Mouse (Mus musculus): ENCODE data around the gene Rbfox3. TPM values are rescaled to one million over a fixed set of nuclear protein-coding genes. Genes with fewer than 3 reads are reported as not detected.

Gene Rbfox3
- polyA plus RNA-seq, 1 experiment from 2014 or later, result 0.26 TPM

DNA sequence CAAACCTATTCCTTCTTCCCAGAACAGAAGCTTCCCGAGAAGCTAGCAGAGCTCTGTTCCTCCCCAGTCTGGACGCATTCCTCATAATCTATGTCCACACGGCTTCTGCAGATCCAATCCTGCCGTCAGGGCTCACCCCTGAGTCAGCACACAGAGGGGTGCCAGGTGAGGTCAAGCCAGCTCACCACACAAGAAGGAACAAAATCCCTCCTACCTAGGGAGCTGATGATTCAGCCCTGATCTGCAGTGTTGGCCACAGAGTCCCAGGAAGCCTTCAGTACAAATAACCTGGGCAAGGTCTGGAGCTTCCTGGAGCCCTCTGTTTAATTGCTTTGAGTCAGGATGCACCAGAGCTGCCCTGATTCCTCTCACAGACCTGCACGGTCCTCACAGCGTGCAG, 60.0 kb downstream of the Rbfox3 start:
- WGBS, result 61% methylated on average over 6 of the region's 6 CpGs
- Histone ChIP-seq H3K9me3 (replicated peaks) (no peaks in the 10 kb centered on the region), H3K9ac (no peak overlapping the region), H3K27me3 (replicated peaks) (0 out of 2 replicates have a peak, but pooled peaks cover 4% of the 10 kb centered on the region), H3K4me1 (replicated peaks) (no peaks in the 10 kb centered on the region), H3K36me3 (no peaks in the 10 kb centered on the region), H3K4me3 (no peak overlapping the region), H3K4me2 (no peak overlapping the region), H3K27ac (ENCODE audit: poor library complexity, severe bottlenecking) (no peak overlapping the region)
- ATAC-seq (ENCODE audit: insufficient number of reproducible peaks, low FRiP score), result no peak

DNA sequence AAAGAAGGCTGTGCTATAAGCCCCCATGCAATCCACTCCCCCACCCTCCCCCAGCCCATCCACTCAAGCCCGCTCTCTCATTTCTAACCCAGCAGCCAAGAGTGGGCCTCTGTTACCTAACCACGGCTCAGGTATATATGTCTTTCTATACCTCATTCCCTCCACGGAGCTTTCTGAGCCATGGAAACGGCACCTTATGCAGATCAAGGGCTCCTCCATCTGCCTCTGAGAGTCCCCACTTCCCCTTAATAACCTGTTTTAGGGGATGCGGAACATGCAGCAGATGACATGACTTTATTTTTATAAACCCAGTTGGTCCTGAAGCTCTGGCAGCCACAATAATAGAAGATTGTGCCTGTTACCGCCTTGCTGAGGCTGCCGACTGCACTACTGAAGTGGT, 63.4 kb downstream of the Rbfox3 start:
- WGBS, result 86% methylated on average over 7 of the region's 7 CpGs
- no peak overlapping the region for H3K4me3 ChIP-seq
- ATAC-seq (ENCODE audit: insufficient number of reproducible peaks, low FRiP score), result no peak
- H3K9ac ChIP-seq, result no peak overlapping the region
- H3K27me3 ChIP-seq (replicated peaks), result 0 out of 2 replicates have a peak, but pooled peaks cover 4% of the 10 kb centered on the region
- no peaks in the 10 kb centered on the region for H3K9me3 ChIP-seq (replicated peaks)
- H3K4me1 ChIP-seq (replicated peaks), result no peaks in the 10 kb centered on the region
- no peaks in the 10 kb centered on the region for H3K36me3 ChIP-seq
- no peak overlapping the region for H3K27ac ChIP-seq (ENCODE audit: poor library complexity, severe bottlenecking)
- H3K4me2 ChIP-seq, result no peak overlapping the region

DNA sequence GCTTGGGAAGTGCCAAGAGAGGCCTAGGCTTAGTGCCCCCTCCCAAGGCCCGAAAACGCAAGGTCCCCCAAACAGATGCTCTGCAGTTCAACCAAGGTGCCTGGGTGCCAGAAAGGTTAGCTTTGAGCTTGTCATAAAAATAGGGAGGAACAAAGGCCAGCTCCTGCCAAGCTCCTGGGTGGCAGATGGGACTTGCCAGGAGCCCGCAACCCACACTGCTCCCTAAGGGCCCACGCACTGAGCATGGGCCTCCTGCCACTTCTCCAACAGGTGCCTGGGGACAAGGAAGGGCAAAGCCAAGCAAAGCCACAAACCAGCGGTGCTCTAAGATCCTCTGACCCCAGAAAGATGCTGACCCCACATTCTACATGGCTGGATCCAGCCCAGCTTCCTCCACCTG, 70.4 kb downstream of the Rbfox3 start:
- Histone ChIP-seq H3K9ac (no peak overlapping the region), H3K4me2 (no peak overlapping the region), H3K27ac (ENCODE audit: poor library complexity, severe bottlenecking) (no peak overlapping the region), H3K4me1 (replicated peaks) (peaks cover 5% of the 10 kb centered on the region; the same call in 1 of the 2 replicates), H3K27me3 (replicated peaks) (0 out of 2 replicates have a peak, but pooled peaks cover 5% of the 10 kb centered on the region), H3K36me3 (no peaks in the 10 kb centered on the region), H3K4me3 (no peak overlapping the region), H3K9me3 (replicated peaks) (no peaks in the 10 kb centered on the region)
- 81% methylated on average over 5 of the region's 5 CpGs for WGBS
- no peak for ATAC-seq (ENCODE audit: insufficient number of reproducible peaks, low FRiP score)

DNA sequence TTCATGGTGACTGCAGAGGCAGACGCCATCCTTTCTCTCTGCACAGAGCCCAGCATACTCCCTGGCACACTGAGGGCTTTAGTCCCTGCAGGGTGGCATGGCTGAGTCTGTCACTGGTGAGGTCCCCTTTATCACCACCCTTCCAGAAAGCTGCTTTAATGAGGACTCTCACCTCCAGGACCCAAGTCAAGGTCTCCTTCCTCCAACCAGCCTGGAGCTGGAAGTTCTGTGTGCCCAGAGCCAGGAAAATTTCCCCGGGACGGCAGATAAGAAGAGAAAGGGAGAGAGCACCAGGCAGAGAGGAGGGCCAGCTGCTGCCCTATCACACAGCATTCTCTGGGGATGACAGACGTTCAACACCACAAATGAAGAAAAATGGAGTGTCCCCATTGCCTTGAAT, 73.2 kb downstream of the Rbfox3 start:
- H3K27ac ChIP-seq (ENCODE audit: poor library complexity, severe bottlenecking), result no peak overlapping the region
- no peaks in the 10 kb centered on the region for H3K36me3 ChIP-seq
- H3K9me3 ChIP-seq (replicated peaks), result no peaks in the 10 kb centered on the region; the same call in 1 of the 2 replicates
- peaks cover 5% of the 10 kb centered on the region; the same call in 1 of the 2 replicates for H3K4me1 ChIP-seq (replicated peaks)
- no peak for ATAC-seq (ENCODE audit: insufficient number of reproducible peaks, low FRiP score)
- H3K27me3 ChIP-seq (replicated peaks), result 0 out of 2 replicates have a peak, but pooled peaks cover 5% of the 10 kb centered on the region
- H3K4me3 ChIP-seq, result no peak overlapping the region
- WGBS, result 20% methylated on average over 4 of the region's 4 CpGs
- no peak overlapping the region for H3K4me2 ChIP-seq
- H3K9ac ChIP-seq, result no peak overlapping the region

DNA sequence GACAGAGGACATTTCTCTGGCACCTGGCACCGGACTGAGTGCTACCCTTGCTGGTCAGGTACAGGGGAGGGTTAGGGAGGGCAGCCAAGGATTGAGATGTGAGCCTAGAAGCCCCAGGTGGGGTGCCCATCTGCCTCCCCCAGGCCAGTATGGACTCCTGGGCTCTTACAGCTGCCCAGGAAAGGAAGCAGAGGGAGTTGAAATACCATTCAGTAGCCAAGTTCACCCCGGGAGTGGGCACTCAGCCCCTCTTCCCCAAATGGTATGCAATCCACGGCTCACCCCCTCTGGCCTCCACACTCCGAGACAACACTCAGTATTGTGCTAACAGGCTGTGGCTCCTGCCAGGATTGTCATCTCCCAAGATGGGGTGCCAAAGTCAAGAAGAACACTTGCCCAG, 74.5 kb downstream of the Rbfox3 start:
- ATAC-seq (ENCODE audit: insufficient number of reproducible peaks, low FRiP score), result no peak
- no peaks in the 10 kb centered on the region; the same call in 1 of the 2 replicates for H3K9me3 ChIP-seq (replicated peaks)
- H3K4me1 ChIP-seq (replicated peaks), result peaks cover 5% of the 10 kb centered on the region; the same call in 1 of the 2 replicates
- no peak overlapping the region for H3K4me2 ChIP-seq
- H3K27ac ChIP-seq (ENCODE audit: poor library complexity, severe bottlenecking), result no peak overlapping the region
- H3K27me3 ChIP-seq (replicated peaks), result 0 out of 2 replicates have a peak, but pooled peaks cover 5% of the 10 kb centered on the region
- 56% methylated on average over 4 of the region's 4 CpGs for WGBS
- H3K36me3 ChIP-seq, result no peaks in the 10 kb centered on the region
- no peak overlapping the region for H3K9ac ChIP-seq
- H3K4me3 ChIP-seq, result no peak overlapping the region

DNA sequence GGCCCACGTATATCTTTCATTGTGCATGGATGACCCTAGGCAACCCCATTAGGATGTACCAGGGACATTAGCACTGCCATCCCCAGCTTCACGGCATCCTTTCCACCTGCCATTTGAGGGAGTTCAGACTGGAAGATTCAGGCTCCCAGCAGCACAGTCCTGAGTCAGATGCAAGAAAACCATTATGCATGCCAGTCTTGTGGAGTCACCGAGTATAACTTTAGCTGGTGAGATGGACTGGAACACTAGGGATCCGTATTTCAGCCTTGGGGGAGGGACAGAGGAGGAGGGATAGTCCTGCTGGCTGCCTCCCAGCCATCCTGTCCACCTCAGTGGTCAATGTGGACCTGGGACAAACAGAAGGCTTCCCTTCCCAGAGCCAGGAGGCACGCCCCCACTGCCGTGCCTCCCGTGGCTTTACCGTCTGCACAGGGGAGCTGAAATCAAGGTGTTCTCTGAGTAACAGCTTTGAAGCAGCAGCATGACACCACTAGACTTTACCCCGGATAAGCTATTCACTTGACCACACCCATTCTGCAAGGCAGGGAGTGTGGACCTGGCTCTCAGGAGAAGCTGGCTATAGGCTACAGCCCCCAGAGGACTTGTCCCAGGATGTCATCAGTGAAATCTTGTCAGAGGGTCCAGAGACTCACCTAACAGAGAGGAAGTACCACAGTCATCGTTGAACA, 78.5 kb downstream of the Rbfox3 start:
- WGBS, result 64% methylated on average over 10 of the region's 10 CpGs
- H3K27ac ChIP-seq (ENCODE audit: poor library complexity, severe bottlenecking), result no peak overlapping the region
- no peak for ATAC-seq (ENCODE audit: insufficient number of reproducible peaks, low FRiP score)
- no peaks in the 10 kb centered on the region; the same call in 1 of the 2 replicates for H3K4me1 ChIP-seq (replicated peaks)
- H3K4me3 ChIP-seq, result no peak overlapping the region
- H3K36me3 ChIP-seq, result no peaks in the 10 kb centered on the region
- no peak overlapping the region for H3K9ac ChIP-seq
- no peak overlapping the region for H3K4me2 ChIP-seq
- no peaks in the 10 kb centered on the region; the same call in 1 of the 2 replicates for H3K9me3 ChIP-seq (replicated peaks)
- peaks cover 9% of the 10 kb centered on the region; the same call in 1 of the 2 replicates for H3K27me3 ChIP-seq (replicated peaks)

DNA sequence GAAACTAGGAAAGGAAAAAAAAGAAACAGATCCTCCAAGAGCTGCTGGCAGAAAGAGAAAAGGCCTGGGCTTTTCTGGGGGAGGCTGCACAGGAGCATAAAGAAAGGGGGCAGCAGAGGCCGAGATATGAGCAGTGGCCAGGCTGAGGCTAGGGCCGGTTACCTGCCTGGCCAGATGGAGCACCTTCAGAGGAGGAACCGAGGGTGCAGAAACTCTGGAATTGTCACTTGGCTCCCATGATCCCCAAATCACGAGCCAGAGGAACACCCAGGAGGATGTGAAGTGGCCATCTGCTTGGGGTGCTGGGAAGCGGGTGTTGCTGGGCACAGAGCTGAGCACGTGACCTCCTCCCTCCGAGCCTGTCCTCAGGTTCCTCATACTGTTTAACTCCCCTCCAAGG, 79.7 kb downstream of the Rbfox3 start:
- Histone ChIP-seq H3K27ac (ENCODE audit: poor library complexity, severe bottlenecking) (no peak overlapping the region), H3K36me3 (no peaks in the 10 kb centered on the region), H3K4me1 (replicated peaks) (no peaks in the 10 kb centered on the region), H3K9me3 (replicated peaks) (no peaks in the 10 kb centered on the region; the same call in 1 of the 2 replicates), H3K4me3 (no peak overlapping the region), H3K27me3 (replicated peaks) (peaks cover 12% of the 10 kb centered on the region; the same call in 1 of the 2 replicates), H3K9ac (no peak overlapping the region), H3K4me2 (no peak overlapping the region)
- ATAC-seq (ENCODE audit: insufficient number of reproducible peaks, low FRiP score), result no peak
- 60% methylated on average over 7 of the region's 7 CpGs for WGBS

DNA sequence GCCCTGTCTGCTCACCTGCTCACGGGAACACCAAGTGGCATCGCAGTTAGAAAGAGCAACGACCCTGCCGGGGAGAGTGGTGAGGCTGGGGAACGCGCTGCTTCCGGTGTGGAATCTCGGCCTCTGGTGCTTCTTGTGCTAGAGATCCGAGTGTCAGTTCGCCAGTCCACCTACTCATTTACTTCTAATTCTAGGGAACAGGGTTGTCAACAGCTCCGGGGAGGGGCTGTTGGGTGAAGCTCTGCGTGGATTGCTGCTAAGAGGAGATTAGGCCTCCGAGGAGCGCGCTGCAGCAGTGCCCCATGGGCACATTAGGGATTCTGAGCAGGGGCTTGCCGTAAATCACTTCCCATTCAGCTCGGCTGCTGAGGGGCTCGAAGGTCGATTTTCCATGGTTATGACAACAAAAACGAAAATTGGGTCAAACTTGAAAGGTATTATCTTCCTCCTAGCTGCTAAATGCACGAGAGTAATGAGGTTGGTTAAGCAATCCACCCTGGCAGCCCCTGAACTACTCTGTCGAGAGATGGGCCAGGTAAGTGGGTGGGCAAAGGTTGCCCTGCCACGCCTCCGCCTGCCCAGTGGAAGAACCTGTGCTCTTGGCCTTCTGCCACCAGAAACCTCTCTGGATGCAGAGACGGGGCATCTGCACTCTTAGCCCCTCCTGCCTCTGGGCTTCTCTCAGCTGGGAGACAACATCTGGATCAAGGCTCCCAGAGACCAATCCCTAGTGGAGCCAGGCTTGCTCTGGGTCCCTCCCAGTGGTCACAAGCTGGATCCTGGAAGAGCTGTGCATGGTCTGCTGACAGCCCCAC, 85.9 kb downstream of the Rbfox3 start:
- Histone ChIP-seq H3K36me3 (no peaks in the 10 kb centered on the region), H3K4me1 (replicated peaks) (no peaks in the 10 kb centered on the region), H3K4me2 (no peak overlapping the region), H3K27ac (ENCODE audit: poor library complexity, severe bottlenecking) (no peak overlapping the region), H3K27me3 (replicated peaks) (peaks cover 12% of the 10 kb centered on the region; the same call in 1 of the 2 replicates), H3K9ac (no peak overlapping the region), H3K9me3 (replicated peaks) (no peaks in the 10 kb centered on the region), H3K4me3 (no peak overlapping the region)
- ATAC-seq (ENCODE audit: insufficient number of reproducible peaks, low FRiP score), result no peak
- 63% methylated on average over 25 of the region's 25 CpGs for WGBS

DNA sequence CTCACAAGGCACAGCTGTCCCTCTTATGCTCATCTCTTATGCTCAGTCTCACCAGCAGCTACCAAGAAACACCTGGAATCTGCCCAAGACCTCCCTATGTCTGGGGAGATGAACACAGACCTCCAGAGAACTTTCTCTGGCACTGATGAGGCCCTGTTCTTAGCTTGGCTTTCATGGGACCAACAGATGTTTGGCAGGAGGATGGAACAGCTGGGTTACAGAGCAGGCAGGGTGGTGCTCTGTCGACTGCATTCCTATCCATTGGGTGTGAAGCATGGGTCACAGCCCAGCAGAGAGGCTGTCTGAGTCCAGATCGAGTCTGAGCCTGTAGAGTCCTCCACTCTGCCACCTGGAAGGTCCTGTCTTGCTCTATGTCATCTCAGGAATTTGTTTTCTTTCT, 90.0 kb downstream of the Rbfox3 start:
- Histone ChIP-seq H3K27ac (ENCODE audit: poor library complexity, severe bottlenecking) (no peak overlapping the region), H3K4me2 (no peak overlapping the region), H3K4me3 (no peak overlapping the region), H3K27me3 (replicated peaks) (peaks cover 4% of the 10 kb centered on the region; the same call in 1 of the 2 replicates), H3K36me3 (no peaks in the 10 kb centered on the region), H3K9me3 (replicated peaks) (no peaks in the 10 kb centered on the region), H3K9ac (no peak overlapping the region), H3K4me1 (replicated peaks) (no peaks in the 10 kb centered on the region)
- ATAC-seq (ENCODE audit: insufficient number of reproducible peaks, low FRiP score), result no peak
- WGBS, result 44% methylated on average over 2 of the region's 2 CpGs

DNA sequence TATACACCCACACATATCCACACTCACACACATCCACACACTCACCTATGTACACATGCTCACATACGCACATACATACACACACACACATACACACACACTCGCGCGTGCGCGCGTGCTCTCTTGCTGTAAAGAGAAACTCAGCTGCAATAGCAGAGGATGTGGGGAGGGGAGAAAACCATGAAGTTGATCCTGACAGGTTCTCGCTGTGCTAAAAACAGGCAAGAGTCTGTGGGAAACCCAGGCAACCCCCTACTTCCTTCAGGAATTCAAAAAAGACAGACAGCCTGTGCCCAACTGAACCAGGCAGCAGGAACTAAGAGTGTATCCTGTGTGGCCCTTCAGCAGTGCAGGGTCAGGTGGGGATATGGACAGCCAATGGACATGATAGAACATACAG, 92.9 kb downstream of the Rbfox3 start:
- Histone ChIP-seq H3K4me2 (no peak overlapping the region), H3K4me3 (no peak overlapping the region), H3K27me3 (replicated peaks) (peaks cover 7% of the 10 kb centered on the region; the same call in 1 of the 2 replicates), H3K36me3 (no peaks in the 10 kb centered on the region), H3K9me3 (replicated peaks) (no peaks in the 10 kb centered on the region), H3K27ac (ENCODE audit: poor library complexity, severe bottlenecking) (no peak overlapping the region), H3K9ac (no peak overlapping the region), H3K4me1 (replicated peaks) (no peaks in the 10 kb centered on the region)
- whole genome bisulfite sequencing, result 93% methylated on average over 8 of the region's 8 CpGs
- ATAC-seq (ENCODE audit: insufficient number of reproducible peaks, low FRiP score), result no peak

DNA sequence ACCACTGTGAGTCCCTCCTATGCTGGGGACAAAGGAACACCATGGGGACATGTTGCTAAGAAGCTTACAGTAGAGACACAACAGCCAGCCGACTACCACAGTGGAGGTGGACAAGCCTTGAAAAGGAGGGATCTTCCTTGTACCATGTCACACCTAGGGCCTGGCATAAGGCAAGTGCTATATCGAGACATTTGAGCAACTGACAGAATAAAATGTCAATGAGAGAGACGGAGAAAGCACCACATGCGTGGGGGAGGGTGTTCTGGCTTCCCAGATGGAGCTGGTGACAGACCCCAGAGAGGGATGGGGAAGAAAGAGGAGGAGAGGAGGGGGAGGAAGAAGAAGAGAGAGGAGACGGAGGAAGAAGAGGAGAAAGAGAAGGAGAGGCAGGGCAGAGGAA, 96.3 kb downstream of the Rbfox3 start:
- no peaks in the 10 kb centered on the region for H3K9me3 ChIP-seq (replicated peaks)
- 72% methylated on average over 5 of the region's 5 CpGs for WGBS

More for the DNA sequence above, 96.3 kb downstream of the Rbfox3 start:
- no peaks in the 10 kb centered on the region for H3K4me1 ChIP-seq (replicated peaks)
- no peak overlapping the region for H3K4me3 ChIP-seq
- no peak overlapping the region for H3K27ac ChIP-seq (ENCODE audit: poor library complexity, severe bottlenecking)
- H3K36me3 ChIP-seq, result no peaks in the 10 kb centered on the region
- ATAC-seq (ENCODE audit: insufficient number of reproducible peaks, low FRiP score), result no peak
- peaks cover 7% of the 10 kb centered on the region; the same call in 1 of the 2 replicates for H3K27me3 ChIP-seq (replicated peaks)
- H3K9ac ChIP-seq, result no peak overlapping the region
- H3K4me2 ChIP-seq, result no peak overlapping the region

All from heart, embryonic 12.5 days (tissue).